Mouse (Mus musculus) midbrain, embryonic 11.5 days (tissue): Measurements from ENCODE around the gene Elof1. TPM values are rescaled to one million over a fixed set of nuclear protein-coding genes. Genes with fewer than 3 reads are reported as not detected.

ENCODE experiments used
- ATAC-seq: fragments of 200-750 bp; cut with Nextera tagmentation; 2 replicates; pipeline ENCODE4 v1.8.0; 2017; ENCODE audit warnings: moderate TSS enrichment, moderate library complexity; ENCODE audit not compliant: low FRiP score
- DNase-seq: peaks from one replicate; pipeline ENCODE4 v3.0.0; 2015; ENCODE audit warnings: low spot score; ENCODE audit errors: missing footprints
- H3K27ac ChIP-seq: fragments of 300-500 bp; sonication (generic); 2 replicates; pipeline ENCODE4 v1.5.1; 2014; ENCODE audit warnings: low read depth, low read length
- H3K27me3 ChIP-seq: fragments of 300-500 bp; sonication (generic); 2 replicates; pipeline ENCODE4 v1.6.1; 2014; ENCODE audit warnings: mild to moderate bottlenecking, low read length, moderate library complexity, mixed read lengths; ENCODE audit not compliant: control insufficient read depth, insufficient read depth
- H3K36me3 ChIP-seq: fragments of 300-500 bp; sonication (generic); 2 replicates; pipeline ENCODE4 v1.6.1; 2014; ENCODE audit warnings: mild to moderate bottlenecking, low read length, moderate library complexity, mixed read lengths; ENCODE audit not compliant: control insufficient read depth, insufficient read depth
- H3K4me1 ChIP-seq: fragments of 300-500 bp; sonication (generic); 2 replicates; pipeline ENCODE4 v1.6.1; 2014; ENCODE audit warnings: low read length; ENCODE audit not compliant: control insufficient read depth, insufficient read depth
- H3K4me2 ChIP-seq: fragments of 300-500 bp; sonication (generic); 2 replicates; pipeline ENCODE4 v1.6.1; 2014; ENCODE audit warnings: mild to moderate bottlenecking, moderate library complexity
- H3K4me3 ChIP-seq: fragments of 300-500 bp; sonication (generic); 2 replicates; pipeline ENCODE4 v1.5.1; 2014; ENCODE audit warnings: low read depth, low read length
- H3K9ac ChIP-seq: fragments of 300-500 bp; sonication (generic); 2 replicates; pipeline ENCODE4 v1.6.1; 2014; ENCODE audit warnings: low read length
- H3K9me3 ChIP-seq: fragments of 300-500 bp; sonication (generic); 2 replicates; pipeline ENCODE4 v1.6.1; 2016; ENCODE audit warnings: low read length; ENCODE audit not compliant: control insufficient read depth
- WGBS: fragments of 180-500 bp; shearing (Covaris S2); extraction: QIAGEN DNeasy Blood & Tissue Kit; methylation state at CpG from one replicate; pipeline ENCODE4 v1.1.7; 2014; 5-methylcytosine and 5-hydroxymethylcytosine counted together
- polyA plus RNA-seq: library from polyadenylated mRNA; unstranded; fragments of >200 nt; fragmentation: Nextera tagmentation; extraction: Ambion mirVana; gene quantifications from 2 replicates; pipeline ENCODE4 v1.2.1, GENCODE M21; 2014

Elof1 gene
- 208 and 225 TPM in 2 replicates for polyA plus RNA-seq

- H3K9ac ChIP-seq: peak within 1 kb of the TSS; percentile 85
- H3K4me3 ChIP-seq: peak within 1 kb of the TSS; percentile 84
- peak within 1 kb of the TSS; percentile 76 for H3K4me2 ChIP-seq
- ATAC-seq: peak; percentile 95
- H3K27ac ChIP-seq: peak within 1 kb of the TSS; percentile 30; the same call in 1 of the 2 replicates
- peaks cover 9% of the 10 kb centered on the region for H3K4me1 ChIP-seq
- under 1% methylated on average over 52 of the region's 52 CpGs for WGBS
- H3K9me3 ChIP-seq: no peaks in the 10 kb centered on the region
- DNase-seq: peak; percentile 98
- peaks cover 9% of the 10 kb centered on the region for H3K36me3 ChIP-seq
- H3K27me3 ChIP-seq: no peaks in the 10 kb centered on the region
These were observed at the start of gene Elof1 for GRCm38 (mm10) chr9:22116740-22117426. TSS of gene Elof1 (minus strand) at chr9:22117172.

GRCm38 (mm10) chr9:22166686-22167085 lies 49.7 kb upstream of the Elof1 start:
- Histone ChIP-seq H3K4me1 (no peaks in the 10 kb centered on the region), H3K4me3 (no peak overlapping the region), H3K9me3 (no peaks in the 10 kb centered on the region; the same call in 1 of the 2 replicates), H3K36me3 (no peaks in the 10 kb centered on the region), H3K4me2 (no peak overlapping the region), H3K27me3 (no peaks in the 10 kb centered on the region), H3K9ac (no peak overlapping the region), H3K27ac (no peak overlapping the region)
- DNase-seq: no peak
- ATAC-seq: no peak
- 90% methylated on average over 10 of the region's 10 CpGs for WGBS

GRCm38 (mm10) chr9:22165964-22166363 lies 49.0 kb upstream of the Elof1 start:
- ATAC-seq: no peak
- Histone ChIP-seq H3K4me2 (no peak overlapping the region), H3K4me1 (no peaks in the 10 kb centered on the region), H3K27me3 (no peaks in the 10 kb centered on the region), H3K36me3 (no peaks in the 10 kb centered on the region), H3K27ac (no peak overlapping the region), H3K4me3 (no peak overlapping the region), H3K9ac (no peak overlapping the region), H3K9me3 (no peaks in the 10 kb centered on the region; the same call in 1 of the 2 replicates)
- no peak for DNase-seq
- 56% methylated on average over 6 of the region's 6 CpGs for WGBS

GRCm38 (mm10) chr9:22164711-22165668 lies 48.0 kb upstream of the Elof1 start:
- Histone ChIP-seq H3K4me1 (no peaks in the 10 kb centered on the region), H3K36me3 (no peaks in the 10 kb centered on the region), H3K9me3 (no peaks in the 10 kb centered on the region; the same call in 1 of the 2 replicates), H3K27me3 (no peaks in the 10 kb centered on the region), H3K4me3 (peak overlapping the region; percentile 62), H3K4me2 (peak overlapping the region; percentile 96), H3K27ac (no peak overlapping the region), H3K9ac (peak overlapping the region; percentile 76)
- peak; percentile 84 for ATAC-seq
- DNase-seq: peak; percentile 94
- WGBS: 2% methylated on average over 53 of the region's 54 CpGs

GRCm38 (mm10) chr9:22162912-22163311 lies 45.9 kb upstream of the Elof1 start:
- H3K4me2 ChIP-seq: no peak overlapping the region
- H3K9me3 ChIP-seq: no peaks in the 10 kb centered on the region; the same call in 1 of the 2 replicates
- H3K27ac ChIP-seq: no peak overlapping the region
- H3K27me3 ChIP-seq: no peaks in the 10 kb centered on the region
- H3K36me3 ChIP-seq: no peaks in the 10 kb centered on the region
- 87% methylated on average over 7 of the region's 7 CpGs for WGBS
- no peak for DNase-seq
- no peaks in the 10 kb centered on the region for H3K4me1 ChIP-seq
- no peak for ATAC-seq
- no peak overlapping the region for H3K4me3 ChIP-seq
- H3K9ac ChIP-seq: no peak overlapping the region

GRCm38 (mm10) chr9:22162305-22162704 lies 45.3 kb upstream of the Elof1 start:
- no peak for ATAC-seq
- Histone ChIP-seq H3K4me3 (no peak overlapping the region), H3K4me2 (no peak overlapping the region), H3K9ac (no peak overlapping the region), H3K27me3 (no peaks in the 10 kb centered on the region), H3K4me1 (peaks cover 4% of the 10 kb centered on the region), H3K36me3 (no peaks in the 10 kb centered on the region), H3K9me3 (no peaks in the 10 kb centered on the region; the same call in 1 of the 2 replicates), H3K27ac (no peak overlapping the region)
- no peak for DNase-seq
- 80% methylated on average over 9 of the region's 9 CpGs for WGBS

- H3K4me1 ChIP-seq: peaks cover 6% of the 10 kb centered on the region
- DNase-seq (no peak), ATAC-seq (no peak)
- 32% methylated on average over 6 of the region's 6 CpGs for WGBS
- no peak overlapping the region for H3K4me3 ChIP-seq
- H3K9me3 ChIP-seq: no peaks in the 10 kb centered on the region
- no peak overlapping the region for H3K9ac ChIP-seq
- H3K36me3 ChIP-seq: no peaks in the 10 kb centered on the region
- no peak overlapping the region for H3K27ac ChIP-seq
- H3K4me2 ChIP-seq: no peak overlapping the region
- no peaks in the 10 kb centered on the region for H3K27me3 ChIP-seq
These were observed 44.3 kb upstream of the Elof1 start for GRCm38 (mm10) chr9:22161299-22161698.

- no peaks in the 10 kb centered on the region for H3K27me3 ChIP-seq
- H3K9me3 ChIP-seq: no peaks in the 10 kb centered on the region
- H3K4me1 ChIP-seq: peaks cover 6% of the 10 kb centered on the region
- no peak for DNase-seq
- H3K4me2 ChIP-seq: peak overlapping the region; percentile 68
- H3K27ac ChIP-seq: no peak overlapping the region
- 74% methylated on average over 34 of the region's 34 CpGs for WGBS
- peak overlapping the region; percentile 68 for H3K4me3 ChIP-seq
- no peaks in the 10 kb centered on the region for H3K36me3 ChIP-seq
- ATAC-seq: no peak
- H3K9ac ChIP-seq: peak overlapping the region; percentile 87
These were observed 40.7 kb upstream of the Elof1 start for GRCm38 (mm10) chr9:22157516-22158265.
